Comparison of ENCODE assay signal across 17 mouse cellular contexts in the genomic region with DNA sequence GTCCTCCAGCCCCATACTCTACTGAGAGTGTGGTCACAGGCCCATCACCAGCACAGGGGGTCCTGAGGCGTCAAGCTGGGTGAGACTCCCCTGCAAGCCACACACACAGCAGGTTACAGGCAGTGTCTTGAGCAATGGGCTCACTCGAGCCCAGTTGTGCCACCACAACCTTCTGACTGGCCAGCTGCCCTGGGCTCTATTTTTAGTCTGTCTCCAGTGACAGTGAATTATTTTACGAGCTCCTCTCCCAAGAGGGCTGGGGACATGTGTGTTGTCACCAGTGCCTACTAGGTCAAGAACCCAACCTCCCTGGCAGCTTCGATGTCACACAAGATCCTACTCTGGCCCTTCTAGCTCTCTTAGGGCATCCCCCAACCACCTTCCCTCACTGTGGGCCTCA. TPM values are rescaled to one million over a fixed set of nuclear protein-coding genes. Genes with fewer than 3 reads are reported as not detected.
A peak's percentile ranks its signal among the peaks of the same experiment; 100 is the strongest.
DNase-seq lines count a peak whose midpoint lies in the region; ATAC-seq lines count a peak whose summit lies in the region.
"Had no signal": no experiment of that assay in that cellular context is flagged by ENCODE, and none has a peak within 500 bp of the region (broad histone marks: within the 10 kb centered on the region; RNA-seq: fewer than 3 reads in every experiment).

No protein-coding gene starts in this region.

- no peaks in the 10 kb centered on the region for H3K36me3 ChIP-seq in midbrain, embryonic 13.5 days
- H3K36me3 ChIP-seq: heart, embryonic 15.5 days; intestine, embryonic 15.5 days; limb, embryonic 12.5 days; liver, embryonic 15.5 days had no signal

- H3K27ac ChIP-seq in midbrain, embryonic 13.5 days: no peak overlapping the region
- H3K27ac ChIP-seq: forebrain, embryonic 13.5 days; heart, embryonic 15.5 days; hindbrain, embryonic 14.5 days; intestine, embryonic 15.5 days; limb, embryonic 12.5 days; liver, embryonic 15.5 days had no signal

- DNase-seq in adrenal gland, adult (ENCODE audit: inconsistent age in 2 of 2, low spot score in 1 of 2): peak; percentile 73 to 91
- no peak for DNase-seq in adrenal gland, postnatal 4 days (ENCODE audit: low spot score in 2 of 2)
- peak; percentile 20 for DNase-seq in urinary bladder, adult 2 months (ENCODE audit: low spot score)
- no peak for DNase-seq in urinary bladder, postnatal 25 days (ENCODE audit: low spot score)
- DNase-seq in gastrocnemius, postnatal 36 days: peak; percentile 58 to 74
- no peak for DNase-seq in embryo, embryonic 10 days (ENCODE audit: low spot score)
- DNase-seq in thymus, postnatal 25 days: no peak
- DNase-seq: cerebellum, postnatal 14 days; thymus, postnatal 36 days had no signal

- 79% methylated on average over 4 of the region's 4 CpGs for WGBS in midbrain, embryonic 13.5 days

- H3K27me3 ChIP-seq in midbrain, embryonic 13.5 days: peaks cover 43% of the 10 kb centered on the region

- H3K4me2 ChIP-seq in midbrain, embryonic 13.5 days (replicated peaks): no peak overlapping the region
- H3K4me2 ChIP-seq: forebrain, embryonic 13.5 days; heart, embryonic 15.5 days; hindbrain, embryonic 14.5 days; intestine, embryonic 15.5 days; limb, embryonic 12.5 days; liver, embryonic 15.5 days had no signal

- H3K9ac ChIP-seq in midbrain, embryonic 13.5 days (replicated peaks): no peak overlapping the region
- H3K9ac ChIP-seq: forebrain, embryonic 13.5 days; heart, embryonic 15.5 days; hindbrain, embryonic 14.5 days; intestine, embryonic 15.5 days; limb, embryonic 12.5 days; liver, embryonic 15.5 days had no signal

- intact Hi-C loops in gastrocnemius, postnatal 36 days (cut with DNase I): no loop called here

- peaks cover 24% of the 10 kb centered on the region for H3K4me1 ChIP-seq in midbrain, embryonic 13.5 days (replicated peaks)

- H3K4me3 ChIP-seq in midbrain, embryonic 13.5 days (replicated peaks): no peak overlapping the region
- H3K4me3 ChIP-seq: forebrain, embryonic 13.5 days; heart, embryonic 15.5 days; intestine, embryonic 15.5 days; limb, embryonic 12.5 days; liver, embryonic 15.5 days had no signal

- no peak for ATAC-seq in midbrain, embryonic 13.5 days
- ATAC-seq: forebrain, embryonic 13.5 days; intestine, embryonic 15.5 days; lung, postnatal 0 days had no signal

- no peaks in the 10 kb centered on the region for H3K9me3 ChIP-seq in midbrain, embryonic 13.5 days
- H3K9me3 ChIP-seq: forebrain, embryonic 13.5 days; heart, embryonic 15.5 days; intestine, embryonic 15.5 days; limb, embryonic 12.5 days; liver, embryonic 15.5 days had no signal

RNA-seq across cellular contexts. Expression of a gene that starts 4.0 kb away (rescaled TPM):
- 10 to 100 TPM; 50.0 to 55.4 TPM for total RNA-seq in adrenal gland, postnatal 4 days (2021)
- polyA plus RNA-seq in urinary bladder, adult 2 months (2012; rRNA removed): 142 and 145 TPM in 2 replicates
- 10 to 100 TPM in 1 of 2 experiments, 1 to 10 TPM in 1; 9.0 to 14.9 TPM for total RNA-seq in gastrocnemius, postnatal 36 days (2021)
- polyA plus RNA-seq in midbrain, embryonic 13.5 days (2015; fragmentation: Nextera tagmentation; extraction: Ambion mirVana): 74.5 and 76.9 TPM in 2 replicates

Comparison
In these comparisons a context has a peak if more than half of its experiments do, and no peak if none do; other contexts are left out.
1. DNase-seq: peak in adrenal gland, adult (2 of 2), urinary bladder, adult 2 months (single experiment) and gastrocnemius, postnatal 36 days (2 of 2); none in adrenal gland, postnatal 4 days (0 of 2), urinary bladder, postnatal 25 days (single experiment), embryo, embryonic 10 days (single experiment) and thymus, postnatal 25 days (single experiment).